Mouse (Mus musculus): Measurements from ENCODE around the gene Klhl21. TPM values are rescaled to one million over a fixed set of nuclear protein-coding genes. Genes with fewer than 3 reads are reported as not detected.

The Klhl21 gene
- polyA plus RNA-seq, 1 experiment = not detected

GRCm38 (mm10) chr4:152010091-152010706 lies 1.6 kb downstream of the Klhl21 start:
- WGBS = 3% methylated on average over 10 of the region's 10 CpGs
- TF ChIP-seq CTCF (IDR thresholded peaks at IDR 0.05; ENCODE audit: insufficient read depth, low read depth, low read length) (no peak), POLR2A (IDR thresholded peaks at IDR 0.05; ENCODE audit: insufficient read depth, low read depth, low read length) (no peak)

GRCm38 (mm10) chr4:152010707-152011134 lies 2.1 kb downstream of the Klhl21 start:
- H3K4me1 ChIP-seq (ENCODE audit: control insufficient read depth, insufficient read depth, low read length) = peaks cover 46% of the 10 kb centered on the region
- no peak overlapping the region for H3K27ac ChIP-seq (ENCODE audit: insufficient read depth, low read depth, low read length)
- TF ChIP-seq POLR2A (IDR thresholded peaks at IDR 0.05; ENCODE audit: insufficient read depth, low read depth, low read length) = no peak
- no peak for TF ChIP-seq CTCF (IDR thresholded peaks at IDR 0.05; ENCODE audit: insufficient read depth, low read depth, low read length)
- H3K4me3 ChIP-seq (ENCODE audit: insufficient read depth, low read depth, low read length) = peak overlapping the region; percentile 78
- 17% methylated on average over 13 of the region's 13 CpGs for WGBS

More at GRCm38 (mm10) chr4:152010091-152010706, 1.6 kb downstream of the Klhl21 start:
- Histone ChIP-seq H3K4me1 (ENCODE audit: control insufficient read depth, insufficient read depth, low read length) (peaks cover 46% of the 10 kb centered on the region), H3K4me3 (ENCODE audit: insufficient read depth, low read depth, low read length) (peak overlapping the region; percentile 78), H3K27ac (ENCODE audit: insufficient read depth, low read depth, low read length) (no peak overlapping the region)

- no peak for TF ChIP-seq POLR2A (IDR thresholded peaks at IDR 0.05; ENCODE audit: insufficient read depth, low read depth, low read length)
- no peak for TF ChIP-seq CTCF (IDR thresholded peaks at IDR 0.05; ENCODE audit: insufficient read depth, low read depth, low read length)
- Histone ChIP-seq H3K4me1 (ENCODE audit: control insufficient read depth, insufficient read depth, low read length) (peaks cover 46% of the 10 kb centered on the region), H3K27ac (ENCODE audit: insufficient read depth, low read depth, low read length) (no peak overlapping the region), H3K4me3 (ENCODE audit: insufficient read depth, low read depth, low read length) (peak overlapping the region; percentile 78)
- WGBS = 80% methylated on average over 8 of the region's 8 CpGs
Observed at GRCm38 (mm10) chr4:152011171-152011760, 2.7 kb downstream of the Klhl21 start.

- 91% methylated on average over 16 of the region's 16 CpGs for WGBS
- H3K4me3 ChIP-seq (ENCODE audit: insufficient read depth, low read depth, low read length) = no peak overlapping the region
- no peak for TF ChIP-seq CTCF (IDR thresholded peaks at IDR 0.05; ENCODE audit: insufficient read depth, low read depth, low read length)
- TF ChIP-seq POLR2A (IDR thresholded peaks at IDR 0.05; ENCODE audit: insufficient read depth, low read depth, low read length) = no peak
Observed at GRCm38 (mm10) chr4:152012109-152012508, 3.5 kb downstream of the Klhl21 start.

GRCm38 (mm10) chr4:152013036-152013813 lies 4.6 kb downstream of the Klhl21 start:
- Histone ChIP-seq H3K4me3 (ENCODE audit: insufficient read depth, low read depth, low read length) (no peak overlapping the region), H3K4me1 (ENCODE audit: control insufficient read depth, insufficient read depth, low read length) (peaks cover 34% of the 10 kb centered on the region), H3K27ac (ENCODE audit: insufficient read depth, low read depth, low read length) (no peak overlapping the region)
- WGBS = 79% methylated on average over 12 of the region's 12 CpGs
- TF ChIP-seq POLR2A (IDR thresholded peaks at IDR 0.05; ENCODE audit: insufficient read depth, low read depth, low read length) = no peak
- no peak for TF ChIP-seq CTCF (IDR thresholded peaks at IDR 0.05; ENCODE audit: insufficient read depth, low read depth, low read length)

More at GRCm38 (mm10) chr4:152012109-152012508, 3.5 kb downstream of the Klhl21 start:
- no peak overlapping the region for H3K27ac ChIP-seq (ENCODE audit: insufficient read depth, low read depth, low read length)
- peaks cover 44% of the 10 kb centered on the region for H3K4me1 ChIP-seq (ENCODE audit: control insufficient read depth, insufficient read depth, low read length)

GRCm38 (mm10) chr4:152019073-152019472 lies 10.5 kb downstream of the Klhl21 start:
- WGBS = 82% methylated on average over 6 of the region's 6 CpGs
- H3K4me1 ChIP-seq (ENCODE audit: control insufficient read depth, insufficient read depth, low read length) = peaks cover under 1% of the 10 kb centered on the region; the same call in 1 of the 2 replicates
- TF ChIP-seq CTCF (IDR thresholded peaks at IDR 0.05; ENCODE audit: insufficient read depth, low read depth, low read length) (no peak), POLR2A (IDR thresholded peaks at IDR 0.05; ENCODE audit: insufficient read depth, low read depth, low read length) (no peak)

GRCm38 (mm10) chr4:152020024-152020423 lies 11.4 kb downstream of the Klhl21 start:
- H3K27ac ChIP-seq (ENCODE audit: insufficient read depth, low read depth, low read length) = no peak overlapping the region
- WGBS = 95% methylated on average over 21 of the region's 21 CpGs
- H3K4me1 ChIP-seq (ENCODE audit: control insufficient read depth, insufficient read depth, low read length) = peaks cover 7% of the 10 kb centered on the region; the same call in 1 of the 2 replicates
- no peak for TF ChIP-seq POLR2A (IDR thresholded peaks at IDR 0.05; ENCODE audit: insufficient read depth, low read depth, low read length)
- no peak for TF ChIP-seq CTCF (IDR thresholded peaks at IDR 0.05; ENCODE audit: insufficient read depth, low read depth, low read length)
- H3K4me3 ChIP-seq (ENCODE audit: insufficient read depth, low read depth, low read length) = no peak overlapping the region

More at GRCm38 (mm10) chr4:152019073-152019472, 10.5 kb downstream of the Klhl21 start:
- Histone ChIP-seq H3K27ac (ENCODE audit: insufficient read depth, low read depth, low read length) (no peak overlapping the region), H3K4me3 (ENCODE audit: insufficient read depth, low read depth, low read length) (no peak overlapping the region)

GRCm38 (mm10) chr4:152021568-152022097 lies 13.0 kb downstream of the Klhl21 start:
- peaks cover 21% of the 10 kb centered on the region for H3K4me1 ChIP-seq (ENCODE audit: control insufficient read depth, insufficient read depth, low read length)
- no peak overlapping the region for H3K4me3 ChIP-seq (ENCODE audit: insufficient read depth, low read depth, low read length)
- TF ChIP-seq CTCF (IDR thresholded peaks at IDR 0.05; ENCODE audit: insufficient read depth, low read depth, low read length) = no peak
- TF ChIP-seq POLR2A (IDR thresholded peaks at IDR 0.05; ENCODE audit: insufficient read depth, low read depth, low read length) = no peak
- no peak overlapping the region for H3K27ac ChIP-seq (ENCODE audit: insufficient read depth, low read depth, low read length)
- WGBS = 80% methylated on average over 12 of the region's 12 CpGs

Measured in olfactory bulb, adult 2 months (tissue).